Mouse (Mus musculus) lung, postnatal 0 days (tissue): ENCODE measurements around the gene Olfr600. TPM values are rescaled to one million over a fixed set of nuclear protein-coding genes. Genes with fewer than 3 reads are reported as not detected.

Experiments
- polyA plus RNA-seq: library from polyadenylated mRNA; unstranded; fragments of >200 nt; fragmentation: Nextera tagmentation; extraction: Ambion mirVana; gene quantifications from 2 replicates; pipeline ENCODE4 v1.2.1, GENCODE M21; 2015

The Olfr600 gene
- polyA plus RNA-seq, 1 experiment from 2014 or later = not detected

Other genes with a start within 250 kb of the Olfr600 start
- gene Olfr586, start 224.0 kb downstream of the Olfr600 start, polyA plus RNA-seq = not detected in 2 replicates
- gene Olfr588-ps1, start 208.8 kb downstream of the Olfr600 start, polyA plus RNA-seq = not detected in 2 replicates
- not detected in 2 replicates for gene Olfr589, start 193.3 kb downstream of the Olfr600 start, polyA plus RNA-seq
- gene Olfr591, start 171.3 kb downstream of the Olfr600 start, polyA plus RNA-seq = not detected in 2 replicates
- not detected in 2 replicates for gene Olfr592, start 164.9 kb downstream of the Olfr600 start, polyA plus RNA-seq
- gene Olfr593, start 137.8 kb downstream of the Olfr600 start, polyA plus RNA-seq = not detected in 2 replicates
- not detected in 2 replicates for gene Olfr594, start 132.7 kb downstream of the Olfr600 start, polyA plus RNA-seq
- not detected in 2 replicates for gene Usp17ld, start 97.2 kb downstream of the Olfr600 start, polyA plus RNA-seq
- gene Olfr596, start 44.0 kb downstream of the Olfr600 start, polyA plus RNA-seq = not detected in 2 replicates
- gene Olfr597, start 33.4 kb downstream of the Olfr600 start, polyA plus RNA-seq = not detected in 2 replicates
- not detected in 2 replicates for gene Olfr598, start 26.1 kb downstream of the Olfr600 start, polyA plus RNA-seq
- not detected in 2 replicates for gene Olfr599, start 13.8 kb downstream of the Olfr600 start, polyA plus RNA-seq
- gene Olfr601, start 13.0 kb upstream of the Olfr600 start, polyA plus RNA-seq = not detected in 2 replicates
- not detected in 2 replicates for gene Olfr603, start 36.5 kb upstream of the Olfr600 start, polyA plus RNA-seq
- not detected in 2 replicates for gene Usp17lc, start 65.4 kb upstream of the Olfr600 start, polyA plus RNA-seq
- gene Olfr605, start 95.8 kb upstream of the Olfr600 start, polyA plus RNA-seq = not detected in 2 replicates
- not detected in 2 replicates for gene Olfr606, start 99.4 kb upstream of the Olfr600 start, polyA plus RNA-seq
- not detected in 2 replicates for gene Olfr607, start 114.5 kb upstream of the Olfr600 start, polyA plus RNA-seq
- gene Olfr608, start 120.2 kb upstream of the Olfr600 start, polyA plus RNA-seq = not detected in 2 replicates
- not detected in 2 replicates for gene Olfr609, start 148.4 kb upstream of the Olfr600 start, polyA plus RNA-seq
- gene Olfr610, start 162.5 kb upstream of the Olfr600 start, polyA plus RNA-seq = not detected in 2 replicates
- not detected in 2 replicates for gene Olfr611, start 171.2 kb upstream of the Olfr600 start, polyA plus RNA-seq
- gene Olfr612, start 193.0 kb upstream of the Olfr600 start, polyA plus RNA-seq = not detected in 2 replicates
- gene Olfr613, start 198.4 kb upstream of the Olfr600 start, polyA plus RNA-seq = not detected in 2 replicates
- not detected in 2 replicates for gene Olfr615, start 206.4 kb upstream of the Olfr600 start, polyA plus RNA-seq
- not detected in 2 replicates for gene Olfr616, start 219.5 kb upstream of the Olfr600 start, polyA plus RNA-seq
- gene Olfr617, start 223.4 kb upstream of the Olfr600 start, polyA plus RNA-seq = not detected in 2 replicates
- not detected in 2 replicates for gene Olfr618, start 240.4 kb upstream of the Olfr600 start, polyA plus RNA-seq